Mouse (Mus musculus): ENCODE measurements at regions not wholly inside any gene's neighbourhood (a gene's known extent, or its start where the extent isn't known, plus 50 kb on each side); places are given as distances from the start of the nearest gene placed in this dataset.
"Not testable (repeated sequence)": the region's sequence is repeated elsewhere in the genome, so short reads cannot be mapped to it uniquely, and the experiment has no call there.

DNA sequence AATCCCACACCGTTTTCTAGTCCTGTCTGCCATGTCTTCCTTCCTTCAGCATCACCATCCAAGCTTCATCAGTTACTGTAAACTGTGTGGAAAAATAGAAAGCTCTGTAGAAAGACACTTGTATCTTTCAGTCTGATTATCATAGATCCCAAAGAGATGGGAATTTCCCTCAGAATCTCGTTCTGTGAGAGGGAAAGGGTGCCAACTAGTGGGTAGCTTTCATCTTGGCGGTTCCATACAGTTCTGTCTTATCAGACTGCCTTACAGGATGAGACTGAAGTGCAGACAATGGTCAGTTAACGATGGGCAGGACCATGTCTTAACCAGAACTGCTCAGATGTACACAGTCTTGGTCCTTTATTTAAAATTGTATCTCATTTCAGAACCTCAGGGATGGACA lies 243.9 kb downstream of the Gadd45g start:
- DNase-seq (ENCODE audit: low read depth): no peak

- no peak for DNase-seq (ENCODE audit: low read depth)
Observed at GRCm38 (mm10) chr13:52094785-52095184, 248.3 kb downstream of the Gadd45g start.

DNA sequence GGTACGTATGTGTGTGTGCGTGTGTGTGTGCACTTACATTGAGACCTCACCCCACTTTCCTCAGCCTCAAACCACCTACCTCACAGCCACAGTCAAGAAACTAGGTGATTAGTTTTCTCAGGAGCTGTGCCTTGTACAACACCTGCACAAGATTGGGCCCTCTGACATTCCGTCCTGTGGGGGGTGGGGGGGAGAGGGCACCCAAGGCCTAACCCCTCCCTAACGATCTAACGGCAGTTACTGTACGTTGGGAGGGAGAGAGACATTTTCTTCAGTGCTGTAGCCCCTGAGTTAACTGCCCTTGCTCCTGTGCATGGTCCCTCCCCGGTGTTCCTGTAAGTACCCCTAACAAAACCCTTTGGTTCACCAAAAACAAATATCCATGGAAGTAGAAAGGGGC lies 250.0 kb downstream of the Gadd45g start:
- no peak for DNase-seq (ENCODE audit: low read depth)

DNA sequence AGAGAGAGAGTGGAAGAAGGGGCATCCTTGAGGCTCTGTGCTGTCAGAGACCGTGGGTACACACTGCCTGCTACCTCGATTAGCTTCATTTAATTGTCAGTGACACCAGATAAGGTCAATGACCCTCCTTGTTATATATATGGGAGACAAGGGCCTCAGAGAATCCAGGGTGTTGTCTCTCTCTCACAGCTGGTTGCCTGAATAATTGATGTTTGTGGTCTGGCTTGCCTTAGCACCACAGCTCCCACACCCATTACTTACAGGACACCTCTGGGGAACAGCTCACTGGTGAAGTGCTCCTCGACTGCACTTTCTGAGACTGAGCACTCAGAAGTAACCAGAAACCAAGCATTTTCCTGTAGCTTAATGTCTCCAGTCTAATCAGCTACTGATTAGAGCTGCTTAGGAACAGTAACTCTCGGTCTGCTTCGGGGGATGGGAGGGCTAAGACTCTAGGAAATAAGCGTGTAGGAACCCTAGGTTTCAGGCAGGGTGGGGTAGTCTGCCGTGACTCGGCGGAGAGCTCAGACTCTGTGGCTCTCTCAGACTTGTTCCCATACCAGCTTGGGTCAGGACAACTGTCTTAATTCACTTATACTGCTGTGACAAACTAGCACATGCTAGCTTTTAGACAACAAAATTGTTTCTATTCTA lies 259.6 kb downstream of the Gadd45g start:
- DNase-seq (ENCODE audit: low read depth): no peak

GRCm38 (mm10) chr13:52108349-52108921 lies 262.0 kb downstream of the Gadd45g start:
- no peak for DNase-seq (ENCODE audit: low read depth)

- DNase-seq (ENCODE audit: low read depth): no peak
Observed at GRCm38 (mm10) chr13:52109039-52109759, 262.7 kb downstream of the Gadd45g start.

- peak; percentile 54 for DNase-seq (ENCODE audit: low read depth)
Observed at GRCm38 (mm10) chr13:52110750-52111149, 264.3 kb downstream of the Gadd45g start.

GRCm38 (mm10) chr13:52113549-52113948 lies 267.1 kb downstream of the Gadd45g start:
- DNase-seq (ENCODE audit: low read depth): no peak

GRCm38 (mm10) chr13:52114431-52114830 lies 268.0 kb downstream of the Gadd45g start:
- no peak for DNase-seq (ENCODE audit: low read depth)

- DNase-seq (ENCODE audit: low read depth): no peak
Observed at GRCm38 (mm10) chr13:52114962-52115361, 268.5 kb downstream of the Gadd45g start.

GRCm38 (mm10) chr13:52116241-52116640 lies 269.8 kb downstream of the Gadd45g start:
- DNase-seq (ENCODE audit: low read depth): no peak

DNA sequence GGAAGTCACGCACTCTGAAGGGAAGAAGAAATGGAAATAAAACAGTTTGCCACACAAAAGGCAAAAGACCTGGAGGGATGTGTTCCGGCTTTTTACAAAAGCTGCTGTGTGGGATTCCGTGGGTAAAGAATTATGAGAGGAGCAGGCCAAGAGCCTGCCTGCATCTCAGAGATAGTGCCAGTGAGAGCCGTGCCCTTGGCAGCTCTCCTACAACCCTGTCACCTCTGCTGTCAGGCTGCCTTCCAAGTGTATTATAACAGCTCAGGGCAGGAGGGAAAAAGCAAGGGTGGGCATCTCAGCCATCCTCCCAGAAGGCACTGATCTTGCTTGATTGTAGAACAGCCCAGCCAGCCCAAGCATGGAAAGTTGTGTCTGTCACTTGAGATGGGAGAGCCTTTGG lies 270.3 kb downstream of the Gadd45g start:
- DNase-seq (ENCODE audit: low read depth): no peak

DNA sequence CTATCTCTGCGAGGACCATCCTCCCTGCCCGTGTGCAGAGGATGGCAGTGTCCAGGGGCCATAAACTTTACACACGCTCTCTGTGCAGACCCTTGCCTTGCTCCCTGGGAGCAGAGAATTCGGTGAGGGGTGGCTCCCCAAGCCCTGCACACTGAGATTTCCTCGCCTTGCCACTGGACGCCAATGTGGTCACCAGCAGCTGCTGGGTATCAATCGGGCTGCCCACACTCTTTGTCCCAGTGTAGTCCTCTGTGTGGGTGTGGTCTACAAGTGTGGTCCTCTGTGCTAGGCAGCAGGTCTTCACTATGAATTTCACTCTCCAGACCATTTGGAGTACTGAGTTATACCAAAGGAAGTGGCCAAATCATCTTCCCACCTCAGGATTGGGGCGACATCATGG lies 274.3 kb downstream of the Gadd45g start:
- no peak for DNase-seq (ENCODE audit: low read depth)

- DNase-seq (ENCODE audit: low read depth): no peak
Observed at GRCm38 (mm10) chr13:52125037-52125436, 278.6 kb downstream of the Gadd45g start.

DNA sequence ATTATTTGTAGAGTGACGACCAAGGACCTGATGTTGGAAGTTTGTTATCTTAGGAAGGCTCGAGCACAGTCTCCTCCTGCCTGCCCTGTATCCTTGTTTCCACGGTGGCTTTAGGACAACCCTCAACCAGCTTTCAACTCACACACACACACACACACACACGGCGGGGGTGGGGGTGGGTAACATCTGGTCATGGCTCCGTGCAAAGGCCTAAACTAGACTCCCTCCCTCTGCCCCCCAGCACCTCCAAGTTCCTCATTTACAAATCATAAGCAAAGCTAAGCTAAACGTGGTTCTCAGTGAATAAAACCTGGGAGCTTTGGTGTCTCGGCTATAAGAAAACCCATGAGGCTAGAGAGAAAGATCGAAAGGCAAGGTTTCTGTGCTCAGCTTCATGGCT lies 281.3 kb downstream of the Gadd45g start:
- no peak for DNase-seq (ENCODE audit: low read depth)

- no peak for DNase-seq (ENCODE audit: low read depth)
Observed at GRCm38 (mm10) chr13:52129466-52129865, 283.0 kb downstream of the Gadd45g start.

GRCm38 (mm10) chr13:52133202-52133601 lies 286.7 kb downstream of the Gadd45g start:
- DNase-seq (ENCODE audit: low read depth): no peak

DNA sequence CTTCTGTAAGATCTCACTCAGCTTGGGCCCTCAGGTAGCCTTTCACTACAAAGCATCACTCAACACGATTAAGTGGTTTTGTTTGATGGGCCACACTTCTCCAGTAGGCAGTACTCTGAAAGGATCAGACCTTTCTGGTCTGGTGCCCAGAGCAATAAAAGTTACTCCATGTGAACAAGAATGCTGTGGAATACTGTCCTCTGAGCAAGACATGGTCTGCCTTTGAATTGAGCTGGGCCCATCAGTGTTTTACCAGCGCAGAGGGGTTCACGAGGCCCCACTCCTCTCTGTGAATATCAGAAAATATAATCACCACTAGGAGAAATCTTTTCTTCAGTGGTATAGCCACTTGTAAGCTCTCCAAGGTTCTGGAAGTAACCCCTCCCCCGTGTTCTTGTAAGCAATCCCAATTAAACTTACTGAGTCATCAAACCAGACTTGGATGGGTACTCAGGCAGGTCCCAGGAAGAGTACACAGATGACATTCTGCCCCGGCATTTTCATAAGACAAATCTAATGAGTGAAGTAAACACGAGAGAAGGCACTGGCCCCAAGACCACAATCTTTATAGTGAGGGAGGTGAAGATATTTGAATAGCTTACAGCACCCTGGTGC lies 292.0 kb downstream of the Gadd45g start:
- DNase-seq (ENCODE audit: low read depth): no peak

DNA sequence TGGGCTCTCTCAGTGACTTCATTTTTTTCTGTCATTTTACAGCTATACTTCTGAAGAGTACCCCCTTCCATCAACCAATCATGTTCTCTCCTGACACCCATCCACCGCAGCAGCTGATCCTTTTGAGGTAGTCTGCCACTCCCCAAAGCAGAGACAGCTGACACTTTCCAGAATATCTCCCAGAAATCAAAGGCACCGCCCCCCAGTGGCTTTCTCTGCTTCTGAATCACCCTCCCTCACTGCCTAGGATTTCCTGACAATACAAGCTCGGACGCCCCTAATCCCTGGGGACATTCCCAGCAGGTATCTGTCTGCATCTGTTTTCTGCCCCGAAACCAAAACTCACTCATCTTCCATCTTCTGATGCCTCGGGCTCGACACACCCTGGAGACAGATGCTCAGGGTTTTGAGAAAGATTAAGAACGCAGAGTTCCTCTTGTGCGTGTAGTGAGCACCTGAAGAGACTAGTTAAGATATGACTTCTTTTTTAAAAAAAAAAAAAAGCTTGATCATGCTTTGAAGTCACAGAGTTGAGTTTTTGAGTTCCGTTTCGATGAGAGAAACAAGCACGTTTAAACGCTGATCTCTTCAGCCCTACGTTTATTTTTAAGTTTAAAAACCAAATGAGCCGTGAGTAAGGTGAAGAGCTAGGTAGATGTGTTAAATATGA lies 292.8 kb downstream of the Gadd45g start:
- DNase-seq (ENCODE audit: low read depth): no peak

- no peak for DNase-seq (ENCODE audit: low read depth)
Observed at GRCm38 (mm10) chr13:52140221-52140620, 293.7 kb downstream of the Gadd45g start.

DNA sequence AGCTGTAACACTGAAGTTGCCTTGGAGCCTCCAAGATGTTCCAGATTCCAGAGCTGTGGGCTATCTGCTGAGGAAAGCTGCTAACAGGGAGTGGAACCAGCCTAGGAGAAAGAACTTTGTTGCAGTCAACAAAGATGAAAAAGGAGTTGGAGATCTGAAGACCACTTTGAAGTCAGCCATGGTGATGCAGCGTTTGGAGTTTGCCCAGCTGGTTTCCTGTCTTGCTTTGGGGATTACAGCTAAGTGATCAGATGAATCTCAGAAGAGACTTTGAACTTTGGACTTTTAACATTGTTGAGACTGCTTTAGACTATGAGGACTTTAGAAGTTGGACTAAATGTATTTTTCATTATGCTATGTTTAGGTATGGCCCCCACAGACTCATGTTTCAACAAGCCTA lies 297.6 kb downstream of the Gadd45g start:
- not testable (repeated sequence) for DNase-seq (ENCODE audit: low read depth)

DNA sequence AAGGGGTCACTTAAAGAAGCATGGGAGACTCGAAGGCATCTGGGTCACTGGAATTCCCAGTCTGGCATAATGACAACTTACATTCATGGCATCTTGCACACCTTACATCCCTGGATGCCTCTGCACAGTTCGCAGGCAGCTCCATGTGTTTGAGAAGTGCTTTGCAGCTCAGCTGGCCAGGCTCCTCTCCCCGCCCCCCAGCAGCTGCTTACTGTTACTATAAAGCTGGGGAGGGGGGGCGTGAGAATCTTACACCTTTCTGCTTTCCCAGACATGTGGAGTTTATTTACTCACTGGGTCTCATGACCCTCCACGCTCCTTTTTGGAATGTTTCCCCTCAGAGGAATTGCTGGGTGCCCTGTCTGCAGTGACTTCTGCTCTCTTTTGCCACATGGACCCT lies 299.4 kb downstream of the Gadd45g start:
- DNase-seq (ENCODE audit: low read depth): no peak
